Mouse (Mus musculus) thymus, adult 18-20 months (tissue): ENCODE measurements around the gene Tmem251.

ENCODE experiments used
- DNase-seq, 2 experiments: peaks; one replicate each; pipeline ENCODE4 v3.0.0; 2022; ENCODE audit warnings: mixed read lengths in 2 of 2

Tmem251 gene

GRCm38 (mm10) chr12:102710851-102711375 is 32.6 kb upstream of the Tmem251 start:
- no peak for DNase-seq

GRCm38 (mm10) chr12:102713153-102713865 is 30.3 kb upstream of the Tmem251 start:
- DNase-seq: no peak

- no peak for DNase-seq
Measured at GRCm38 (mm10) chr12:102714116-102714515, 29.4 kb upstream of the Tmem251 start.

DNA sequence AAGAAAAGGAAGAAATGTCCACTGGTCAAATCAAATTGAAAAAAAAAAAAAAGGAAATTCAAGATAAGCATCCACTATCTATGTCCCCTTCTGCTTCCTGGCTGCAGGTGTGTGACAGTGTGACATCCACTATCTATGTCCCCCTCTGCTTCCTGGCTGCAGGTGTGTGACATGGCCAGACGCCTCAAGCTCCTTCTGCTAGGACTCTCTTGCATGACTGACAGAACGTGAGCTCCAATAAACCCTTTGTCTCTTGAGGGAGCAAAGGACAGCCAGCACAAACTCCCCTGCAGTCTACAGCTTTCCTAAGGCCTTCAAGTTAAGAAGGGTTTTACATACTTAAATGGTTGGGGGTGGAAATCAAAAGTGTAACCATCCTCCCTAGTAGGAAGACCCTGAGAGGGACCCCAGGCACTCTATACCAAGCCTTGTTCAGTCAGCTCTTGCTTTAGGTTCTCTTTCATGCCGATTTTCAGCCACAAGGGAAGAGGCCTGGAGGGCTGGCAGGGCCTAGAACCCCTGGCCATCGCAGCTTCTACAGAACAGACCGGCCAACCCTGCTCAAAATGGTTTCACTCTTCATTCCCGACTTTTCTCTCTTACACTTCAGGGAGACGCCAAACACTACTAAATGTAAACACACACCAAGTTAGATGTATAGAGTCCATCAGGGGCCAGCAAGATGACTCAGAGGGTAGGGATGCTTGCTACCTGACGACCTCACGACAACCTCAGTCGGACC is 28.7 kb upstream of the Tmem251 start:
- no peak for DNase-seq

- DNase-seq: peak in 1 of 2 experiments; percentile 16
Measured at GRCm38 (mm10) chr12:102719552-102720315, 23.8 kb upstream of the Tmem251 start.

GRCm38 (mm10) chr12:102722451-102722850 is 21.1 kb upstream of the Tmem251 start:
- DNase-seq: peak in 1 of 2 experiments; percentile 48

DNA sequence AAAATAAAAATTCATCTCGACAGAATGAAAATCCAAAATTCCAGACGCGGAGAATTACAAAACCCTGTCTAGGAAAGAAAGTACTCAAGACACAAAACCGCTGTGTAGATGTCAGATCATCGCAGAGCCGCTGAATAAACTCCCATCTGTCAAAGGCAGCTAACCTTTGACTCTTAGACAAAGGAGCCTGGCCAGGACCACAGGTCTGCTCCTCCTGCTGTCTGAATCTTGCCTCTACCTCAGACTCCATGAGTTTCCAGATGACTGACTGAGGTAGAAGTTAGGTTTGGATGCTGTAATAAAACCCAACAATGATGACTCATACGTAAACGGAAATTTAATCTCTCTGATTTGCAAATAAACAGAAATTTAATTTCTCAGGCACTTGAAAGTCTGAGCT is 20.6 kb upstream of the Tmem251 start:
- no peak for DNase-seq

- no peak for DNase-seq
Measured at GRCm38 (mm10) chr12:102723861-102724260, 19.7 kb upstream of the Tmem251 start.

- DNase-seq: no peak
Measured at GRCm38 (mm10) chr12:102725146-102725545, 18.4 kb upstream of the Tmem251 start.

GRCm38 (mm10) chr12:102725761-102726175 is 17.8 kb upstream of the Tmem251 start:
- no peak for DNase-seq

DNA sequence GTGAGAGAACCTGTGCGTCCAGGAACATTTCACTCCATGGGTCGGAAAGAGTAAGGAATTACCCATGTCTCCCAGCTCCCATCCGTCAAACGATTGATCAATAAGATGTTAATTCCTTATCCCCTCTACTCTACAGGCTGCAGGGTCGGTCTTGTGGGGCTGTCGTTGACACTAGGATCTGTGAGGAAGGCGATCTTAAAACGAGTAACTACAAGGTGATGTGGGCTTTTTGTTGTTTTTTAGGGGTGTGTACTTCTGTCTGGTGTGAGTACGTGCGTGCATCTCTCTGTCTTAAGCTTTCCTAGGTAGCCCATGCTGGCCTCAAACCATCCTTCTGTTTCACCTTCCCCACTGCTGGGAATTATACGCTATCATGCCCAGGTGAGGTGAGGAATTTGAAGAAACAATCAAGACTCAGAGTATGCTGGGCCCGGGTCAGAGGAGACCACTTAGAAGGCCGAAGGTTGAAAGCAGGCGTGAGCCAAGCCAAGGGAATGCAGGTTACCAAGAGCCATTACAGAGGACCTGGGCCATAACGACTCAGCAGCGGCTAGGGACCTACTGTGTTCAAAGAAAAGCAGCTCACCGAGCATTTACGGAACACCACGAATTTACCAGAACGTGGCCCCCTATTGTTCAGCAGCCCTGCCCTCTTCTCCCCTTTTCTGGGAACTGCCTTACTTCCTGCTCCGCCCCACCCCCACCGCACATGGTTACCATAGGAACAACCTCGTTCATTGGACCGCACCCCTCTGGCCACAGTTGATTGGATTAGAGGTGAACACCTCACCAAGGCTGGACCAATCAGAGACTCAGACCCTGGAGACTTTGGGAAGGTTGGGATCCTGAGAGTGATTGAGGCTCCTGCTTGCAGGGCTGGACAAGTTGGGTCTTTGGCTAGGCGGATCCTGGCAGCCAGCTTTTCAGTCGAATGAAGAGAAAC is 13.4 kb upstream of the Tmem251 start:
- DNase-seq: peak in 1 of 2 experiments; percentile 42

DNA sequence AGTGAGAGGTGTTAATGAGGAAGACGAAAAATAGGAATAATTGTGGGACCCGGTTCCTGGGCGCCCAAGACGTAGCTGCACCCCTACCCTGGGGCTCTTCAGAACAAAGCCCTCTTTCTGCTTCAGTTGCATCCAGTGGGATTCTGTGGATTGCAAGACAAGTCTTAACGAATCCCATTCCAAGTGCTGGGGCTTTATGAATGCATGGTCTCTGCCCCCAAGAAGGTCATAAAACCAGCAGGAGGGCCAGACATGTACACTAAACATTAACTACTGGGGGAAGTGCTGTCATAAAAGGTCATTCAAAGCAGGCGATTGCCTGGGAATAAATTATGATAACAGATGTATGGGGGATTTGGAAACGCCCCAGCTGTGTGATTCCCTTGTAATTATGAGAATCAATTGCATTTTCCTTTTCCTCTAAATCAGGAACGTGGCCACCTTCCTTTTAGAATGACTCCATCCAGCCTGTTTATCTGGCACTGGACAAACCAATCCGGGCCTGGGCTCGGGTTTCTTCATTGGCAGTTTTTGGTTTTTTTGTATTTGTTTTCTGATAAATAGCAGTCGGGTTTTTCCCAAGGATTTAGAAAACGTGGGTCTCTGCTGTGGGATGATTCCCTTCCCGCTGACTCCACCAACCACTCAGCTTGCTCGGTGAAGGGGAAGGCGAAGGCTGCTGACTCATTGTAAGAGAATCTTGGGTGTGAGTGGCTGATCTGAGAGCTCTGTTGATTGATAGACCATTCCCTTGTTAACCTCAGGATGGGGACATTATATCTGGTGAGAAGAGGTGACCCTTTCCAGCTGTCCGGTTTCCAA is 12.6 kb upstream of the Tmem251 start:
- DNase-seq: no peak

GRCm38 (mm10) chr12:102733381-102733780 is 10.2 kb upstream of the Tmem251 start:
- DNase-seq: peak; percentile 23 to 25

DNA sequence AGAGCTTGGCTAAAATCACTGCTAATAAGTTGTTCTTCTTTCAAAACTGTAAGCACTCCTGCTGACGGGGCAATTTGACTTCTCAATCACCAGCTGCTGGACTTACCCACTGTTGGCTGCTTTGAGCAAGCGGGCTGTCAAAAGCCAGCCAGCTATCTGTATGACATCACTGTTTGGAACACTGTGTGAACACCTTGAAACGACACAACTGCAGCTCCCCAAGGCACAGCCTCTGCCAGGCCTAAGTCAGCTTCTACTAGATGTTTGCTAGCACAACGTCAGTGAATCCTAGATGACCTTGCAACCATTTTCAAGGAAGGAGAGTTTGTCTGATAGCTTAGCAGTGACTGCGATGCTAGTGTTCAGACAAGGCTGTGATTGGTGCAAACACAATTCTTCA is 4.5 kb upstream of the Tmem251 start:
- DNase-seq: no peak

GRCm38 (mm10) chr12:102740285-102740684 is 3.3 kb upstream of the Tmem251 start:
- DNase-seq: no peak

DNA sequence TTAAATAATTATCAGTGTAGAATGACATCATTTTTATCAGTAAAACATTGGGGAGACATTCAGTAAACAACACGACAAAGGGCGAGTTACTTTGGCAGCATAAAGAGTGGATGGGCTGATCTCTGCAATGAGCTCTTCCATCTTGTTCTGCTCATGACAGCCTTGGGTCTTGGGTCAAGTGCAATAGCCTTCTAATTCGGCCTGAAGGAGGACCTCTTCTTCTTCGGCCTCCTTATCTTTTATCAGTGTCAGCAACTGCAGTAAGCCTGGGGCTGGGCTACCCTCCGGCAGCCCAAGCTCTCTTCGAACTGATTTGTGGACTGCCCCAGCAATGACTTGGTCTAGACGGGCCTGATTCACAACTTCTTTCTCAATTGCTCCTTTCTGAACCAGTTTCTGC is 1.5 kb upstream of the Tmem251 start:
- DNase-seq: no peak

DNA sequence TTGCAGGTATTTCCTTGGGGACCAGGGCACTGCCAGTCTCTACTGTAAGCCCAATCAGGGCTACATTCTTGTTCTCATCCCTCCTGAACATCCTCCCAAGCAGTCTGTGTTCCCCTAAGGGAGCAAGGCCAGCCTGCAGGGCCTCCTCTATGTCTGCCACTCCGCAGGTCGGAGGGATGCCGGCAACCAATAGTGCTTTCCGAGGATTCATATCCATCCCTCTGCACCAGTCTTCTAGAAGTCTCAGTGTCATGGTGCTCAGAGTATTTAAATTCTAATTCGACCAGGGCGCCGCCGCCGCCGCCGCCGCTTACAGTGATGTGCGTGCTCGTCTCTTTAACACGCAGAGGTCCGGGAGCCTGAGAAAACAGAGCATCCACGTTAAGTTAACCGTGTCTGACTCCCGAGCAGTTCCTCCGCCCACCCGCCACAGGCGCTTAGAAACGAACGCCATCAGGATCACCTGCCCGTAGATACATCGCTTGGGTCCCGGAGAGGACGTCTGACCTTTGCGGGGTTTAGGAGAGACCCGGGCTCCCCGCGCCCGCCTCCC is 450 bp upstream of the Tmem251 start:
- no peak for DNase-seq

DNA sequence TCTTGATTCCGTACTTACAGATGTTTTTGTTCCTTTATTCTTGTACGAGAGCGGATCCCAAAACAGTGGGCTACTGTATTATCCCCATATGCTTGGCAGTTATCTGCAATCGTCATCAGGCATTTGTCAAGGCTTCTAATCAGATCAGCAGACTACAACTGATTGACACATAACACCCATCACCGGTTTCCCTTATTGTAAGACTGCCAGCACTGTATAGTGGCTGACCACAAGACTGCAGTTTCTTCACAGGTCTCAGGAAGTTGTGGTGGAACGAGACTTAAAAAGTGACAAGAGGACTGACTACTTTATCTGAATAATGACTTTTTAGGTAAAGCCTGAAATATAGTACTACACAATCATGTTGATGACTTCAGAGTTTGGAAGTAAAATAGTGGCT is 1.3 kb downstream of the Tmem251 start:
- DNase-seq: no peak

DNA sequence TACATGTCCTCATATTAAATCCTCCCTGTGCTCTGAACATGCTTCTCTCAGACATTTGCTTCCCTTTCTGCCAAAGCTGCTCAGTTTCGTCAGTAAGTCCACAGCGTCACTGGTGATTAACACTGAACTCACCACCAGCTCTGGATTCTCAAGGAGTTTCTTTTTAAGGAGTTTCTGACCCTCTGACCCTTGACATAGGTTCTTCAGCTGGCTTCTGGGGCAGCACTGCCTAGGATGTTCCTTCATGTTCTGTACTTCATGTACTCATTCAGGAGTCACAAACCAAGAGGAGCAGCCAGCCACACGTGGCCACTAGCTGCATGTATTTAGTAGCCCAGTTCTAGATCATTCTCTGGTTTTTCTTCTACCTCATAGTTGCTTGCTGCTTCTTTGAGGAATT is 4.7 kb downstream of the Tmem251 start:
- no peak for DNase-seq

- DNase-seq: no peak
Measured at GRCm38 (mm10) chr12:102756304-102756703, 12.7 kb downstream of the Tmem251 start.
